Mouse (Mus musculus) cerebellum, adult (tissue): Measurements from ENCODE around the gene Daxx.

ENCODE experiments used
- ATAC-seq: cut with Nextera tagmentation; 2 replicates; pipeline ENCODE4 v1.9.2; 2017; ENCODE audit warnings: mild to moderate bottlenecking, moderate library complexity, mixed read lengths; ENCODE audit not compliant: insufficient number of reproducible peaks, low FRiP score, low TSS enrichment

The Daxx gene

GRCm38 (mm10) chr17:33919351-33920281 lies 10.4 kb downstream of the Daxx start:
- ATAC-seq: no peak

GRCm38 (mm10) chr17:33920282-33921097 lies 11.3 kb downstream of the Daxx start:
- 0 out of 2 replicates have a peak, but pooled peaks have one; percentile 19 for ATAC-seq

- no peak for ATAC-seq
Observed at GRCm38 (mm10) chr17:33921361-33921760, 12.1 kb downstream of the Daxx start.

GRCm38 (mm10) chr17:33924577-33925283 lies 15.5 kb downstream of the Daxx start:
- ATAC-seq: no peak

GRCm38 (mm10) chr17:33925406-33926116 lies 16.3 kb downstream of the Daxx start:
- no peak for ATAC-seq

- ATAC-seq: no peak
Observed at GRCm38 (mm10) chr17:33926207-33926932, 17.2 kb downstream of the Daxx start.

- ATAC-seq: no peak
Observed at GRCm38 (mm10) chr17:33928251-33928947, 19.2 kb downstream of the Daxx start.

GRCm38 (mm10) chr17:33929371-33930279 lies 20.4 kb downstream of the Daxx start, which contains the start of gene Rgl2:
Gene Rgl2 (plus strand): TSS chr17:33929543.
- peak; percentile 59 for ATAC-seq

GRCm38 (mm10) chr17:33930280-33931158 lies 21.3 kb downstream of the Daxx start:
- peak; percentile 10; the same call in 1 of the 2 replicates for ATAC-seq

- ATAC-seq: no peak
Observed at GRCm38 (mm10) chr17:33931159-33931866, 22.1 kb downstream of the Daxx start.

- no peak for ATAC-seq
Observed at GRCm38 (mm10) chr17:33931947-33932346, 22.7 kb downstream of the Daxx start.

GRCm38 (mm10) chr17:33932448-33932847 lies 23.2 kb downstream of the Daxx start:
- ATAC-seq: no peak

- no peak for ATAC-seq
Observed at GRCm38 (mm10) chr17:33932970-33933369, 23.8 kb downstream of the Daxx start.

- no peak for ATAC-seq
Observed at GRCm38 (mm10) chr17:33935422-33936055, 26.3 kb downstream of the Daxx start.

- no peak for ATAC-seq
Observed at GRCm38 (mm10) chr17:33936993-33937392, 27.8 kb downstream of the Daxx start.
